Mouse (Mus musculus): ENCODE results near the gene Smyd3.

DNA sequence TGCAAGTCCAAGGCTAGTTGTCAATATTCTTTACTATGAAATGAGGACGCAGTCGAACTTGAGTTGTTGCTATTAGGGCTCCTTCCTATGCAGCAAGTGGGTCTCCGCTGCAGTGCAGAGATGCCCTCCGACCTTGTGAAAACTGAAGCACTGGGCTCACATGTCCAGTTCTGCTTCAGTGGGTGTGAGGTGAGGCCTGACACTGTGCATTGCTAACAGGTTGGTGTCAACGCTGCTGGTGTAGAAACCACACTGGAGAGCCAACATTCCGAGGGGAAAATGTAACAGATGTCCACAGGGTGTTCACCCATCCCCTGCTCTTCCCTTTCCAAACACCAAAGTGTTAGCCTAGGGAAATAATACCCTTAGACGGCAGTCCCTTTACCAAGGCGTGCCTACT lies 43.1 kb downstream of the Smyd3 start:
- TF ChIP-seq CTCF (IDR thresholded peaks at IDR 0.05; ENCODE audit: borderline replicate concordance, control insufficient read depth, extremely low read depth, insufficient read depth, low read length, poor library complexity) (no peak), POLR2A (IDR thresholded peaks at IDR 0.05; ENCODE audit: control insufficient read depth, extremely low read depth, insufficient read depth, low read length, poor library complexity) (no peak)

Data from thymus, adult 2 months (tissue).